Comparison of ENCODE assay signal across 18 mouse cellular contexts in genomic region chr5:64312295-64312694, GRCm38 (mm10).
DNase-seq lines count a peak whose midpoint lies in the region; ATAC-seq lines count a peak whose summit lies in the region.
"Had no signal": no experiment of that assay in that cellular context is flagged by ENCODE, and none has a peak within 500 bp of the region (broad histone marks: within the 10 kb centered on the region; RNA-seq: fewer than 3 reads in every experiment).

No protein-coding gene starts in this region.

- WGBS in embryonic facial prominence, embryonic 14.5 days = 45% methylated on average over 5 of the region's 5 CpGs
- WGBS in embryonic facial prominence, embryonic 10.5 days = 56% methylated on average over 5 of the region's 5 CpGs
- 30% methylated on average over 5 of the region's 5 CpGs for WGBS in heart, embryonic 16.5 days
- WGBS in heart, embryonic 10.5 days = 43% methylated on average over 5 of the region's 5 CpGs
- 74% methylated on average over 5 of the region's 5 CpGs for WGBS in kidney, embryonic 15.5 days

- no peak overlapping the region for H3K9ac ChIP-seq in embryonic facial prominence, embryonic 14.5 days (ENCODE audit: low read depth, low read length)
- H3K9ac ChIP-seq in heart, embryonic 16.5 days (ENCODE audit: low read length) = no peak overlapping the region
- H3K9ac ChIP-seq in kidney, embryonic 15.5 days = no peak overlapping the region
- H3K9ac ChIP-seq: embryonic facial prominence, embryonic 12.5 days; liver, embryonic 12.5 days had no signal

- no peaks in the 10 kb centered on the region for H3K27me3 ChIP-seq in embryonic facial prominence, embryonic 14.5 days (replicated peaks; ENCODE audit: control insufficient read depth, insufficient read depth, low read length)
- no peaks in the 10 kb centered on the region for H3K27me3 ChIP-seq in embryonic facial prominence, embryonic 10.5 days (replicated peaks; ENCODE audit: low read depth, poor library complexity, severe bottlenecking)
- no peaks in the 10 kb centered on the region for H3K27me3 ChIP-seq in heart, embryonic 16.5 days (ENCODE audit: control insufficient read depth, insufficient read depth, low read length)
- H3K27me3 ChIP-seq in heart, embryonic 10.5 days (ENCODE audit: insufficient read depth, poor library complexity, severe bottlenecking) = no peaks in the 10 kb centered on the region
- no peaks in the 10 kb centered on the region for H3K27me3 ChIP-seq in kidney, embryonic 15.5 days
- H3K27me3 ChIP-seq: embryonic facial prominence, embryonic 12.5 days; liver, embryonic 12.5 days; Patski had no signal

- no peak overlapping the region for H3K27ac ChIP-seq in embryonic facial prominence, embryonic 14.5 days (replicated peaks; ENCODE audit: low read depth, low read length)
- no peak overlapping the region for H3K27ac ChIP-seq in embryonic facial prominence, embryonic 10.5 days (replicated peaks)
- peak overlapping the region; percentile 51; the same call in 1 of the 2 replicates for H3K27ac ChIP-seq in heart, embryonic 16.5 days (ENCODE audit: low read length)
- H3K27ac ChIP-seq in heart, embryonic 10.5 days = no peak overlapping the region
- H3K27ac ChIP-seq in kidney, embryonic 15.5 days = peak overlapping the region; percentile 37; the same call in 1 of the 2 replicates
- H3K27ac ChIP-seq: embryonic facial prominence, embryonic 12.5 days; liver, embryonic 12.5 days had no signal

- no peaks in the 10 kb centered on the region for H3K9me3 ChIP-seq in embryonic facial prominence, embryonic 14.5 days (ENCODE audit: control insufficient read depth, low read length)
- H3K9me3 ChIP-seq in embryonic facial prominence, embryonic 10.5 days = no peaks in the 10 kb centered on the region
- no peaks in the 10 kb centered on the region for H3K9me3 ChIP-seq in heart, embryonic 16.5 days (replicated peaks; ENCODE audit: control insufficient read depth, low read length)
- H3K9me3 ChIP-seq in heart, embryonic 10.5 days = no peaks in the 10 kb centered on the region
- no peaks in the 10 kb centered on the region for H3K9me3 ChIP-seq in kidney, embryonic 15.5 days (replicated peaks)
- H3K9me3 ChIP-seq: embryonic facial prominence, embryonic 12.5 days; liver, embryonic 12.5 days had no signal

- peaks cover 6% of the 10 kb centered on the region for H3K36me3 ChIP-seq in embryonic facial prominence, embryonic 14.5 days (ENCODE audit: control insufficient read depth, insufficient read depth, low read length)
- peaks cover 42% of the 10 kb centered on the region for H3K36me3 ChIP-seq in embryonic facial prominence, embryonic 10.5 days (replicated peaks)
- peaks cover 5% of the 10 kb centered on the region; the same call in 1 of the 2 replicates for H3K36me3 ChIP-seq in heart, embryonic 16.5 days (ENCODE audit: control insufficient read depth, insufficient read depth)
- peaks cover 34% of the 10 kb centered on the region for H3K36me3 ChIP-seq in heart, embryonic 10.5 days
- H3K36me3 ChIP-seq in kidney, embryonic 15.5 days = peaks cover 13% of the 10 kb centered on the region; the same call in 1 of the 2 replicates

- H3K4me3 ChIP-seq in embryonic facial prominence, embryonic 14.5 days (ENCODE audit: low read depth, low read length) = no peak overlapping the region
- no peak overlapping the region for H3K4me3 ChIP-seq in embryonic facial prominence, embryonic 10.5 days
- no peak overlapping the region for H3K4me3 ChIP-seq in heart, embryonic 16.5 days (ENCODE audit: low read length)
- no peak overlapping the region for H3K4me3 ChIP-seq in heart, embryonic 10.5 days
- no peak overlapping the region for H3K4me3 ChIP-seq in kidney, embryonic 15.5 days (replicated peaks)
- H3K4me3 ChIP-seq: embryonic facial prominence, embryonic 12.5 days; liver, embryonic 12.5 days had no signal

- DNase-seq in embryonic facial prominence, embryonic 14.5 days (ENCODE audit: low spot score) = no peak
- DNase-seq in embryonic facial prominence, embryonic 10.5 days (ENCODE audit: low spot score) = no peak
- DNase-seq in heart, embryonic 10.5 days (ENCODE audit: low spot score) = no peak
- DNase-seq in kidney, postnatal 14 days = no peak
- DNase-seq in NIH3T3 (ENCODE audit: low read depth) = peak; percentile 46
- no peak for DNase-seq in right cerebral cortex, postnatal 4 days
- DNase-seq: adrenal gland, postnatal 10 days; cerebellum, adult 9-11 months; kidney, adult 11 months; kidney, postnatal 25 days; lung, adult 2 months; lung, postnatal 36 days had no signal

- no peak overlapping the region for H3K4me2 ChIP-seq in embryonic facial prominence, embryonic 14.5 days (ENCODE audit: low read depth, low read length)
- H3K4me2 ChIP-seq in heart, embryonic 16.5 days (ENCODE audit: low read depth, low read length) = no peak overlapping the region
- H3K4me2 ChIP-seq in kidney, embryonic 15.5 days = no peak overlapping the region
- H3K4me2 ChIP-seq: embryonic facial prominence, embryonic 12.5 days; liver, embryonic 12.5 days had no signal

- H3K4me1 ChIP-seq in embryonic facial prominence, embryonic 14.5 days (ENCODE audit: control insufficient read depth, insufficient read depth, low read length) = peaks cover 9% of the 10 kb centered on the region; the same call in 1 of the 2 replicates
- H3K4me1 ChIP-seq in embryonic facial prominence, embryonic 10.5 days = peaks cover 25% of the 10 kb centered on the region
- peaks cover 8% of the 10 kb centered on the region for H3K4me1 ChIP-seq in heart, embryonic 16.5 days (ENCODE audit: control insufficient read depth, insufficient read depth, low read length)
- H3K4me1 ChIP-seq in heart, embryonic 10.5 days = 0 out of 2 replicates have a peak, but pooled peaks cover 10% of the 10 kb centered on the region
- peaks cover 41% of the 10 kb centered on the region for H3K4me1 ChIP-seq in kidney, embryonic 15.5 days
- H3K4me1 ChIP-seq: liver, embryonic 12.5 days had no signal

- ATAC-seq in embryonic facial prominence, embryonic 14.5 days (ENCODE audit: low read depth) = 0 out of 2 replicates have a peak, but pooled peaks have one; percentile 32
- ATAC-seq in heart, embryonic 16.5 days (replicated peaks; ENCODE audit: extremely low read depth, insufficient read depth, low FRiP score) = peak; percentile 58
- no peak for ATAC-seq in kidney, embryonic 15.5 days (replicated peaks; ENCODE audit: low FRiP score)
- ATAC-seq: forebrain, embryonic 16.5 days; liver, embryonic 12.5 days; Patski had no signal

Comparison
In these comparisons a context has a peak if more than half of its experiments do, and no peak if none do; other contexts are left out.
1. H3K27ac ChIP-seq: peak in heart, embryonic 16.5 days (single experiment) and kidney, embryonic 15.5 days (single experiment); none in embryonic facial prominence, embryonic 14.5 days (single experiment), embryonic facial prominence, embryonic 10.5 days (single experiment) and heart, embryonic 10.5 days (single experiment).